Mouse (Mus musculus): Measurements from ENCODE around the gene Lamb3.
A peak's percentile ranks its signal among the peaks of the same experiment; 100 is the strongest.
"Not testable (repeated sequence)": the region's sequence is repeated elsewhere in the genome, so short reads cannot be mapped to it uniquely, and the experiment has no call there.

Lamb3 gene

DNA sequence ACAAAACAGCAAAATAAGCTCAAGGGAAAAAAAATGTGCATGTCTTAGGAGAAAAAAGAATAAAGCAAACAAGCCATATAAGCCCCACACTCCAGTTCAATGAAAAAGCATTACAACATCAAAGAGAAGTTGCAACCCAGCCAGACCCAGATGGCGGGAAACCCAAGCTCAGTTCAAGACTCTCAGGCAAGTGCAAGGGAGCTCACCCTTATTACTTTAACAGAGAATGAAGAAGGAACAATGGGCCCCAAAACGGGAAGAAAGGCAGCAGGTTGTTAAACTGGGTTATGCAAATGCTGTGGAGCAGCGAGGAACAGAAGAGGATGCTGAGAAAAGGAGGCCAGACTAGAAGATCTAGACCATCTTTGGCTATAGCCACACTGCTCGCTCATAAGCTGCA is 35.4 kb downstream of the Lamb3 start:
- DNase-seq (ENCODE audit: low read depth, low spot score): no peak

DNA sequence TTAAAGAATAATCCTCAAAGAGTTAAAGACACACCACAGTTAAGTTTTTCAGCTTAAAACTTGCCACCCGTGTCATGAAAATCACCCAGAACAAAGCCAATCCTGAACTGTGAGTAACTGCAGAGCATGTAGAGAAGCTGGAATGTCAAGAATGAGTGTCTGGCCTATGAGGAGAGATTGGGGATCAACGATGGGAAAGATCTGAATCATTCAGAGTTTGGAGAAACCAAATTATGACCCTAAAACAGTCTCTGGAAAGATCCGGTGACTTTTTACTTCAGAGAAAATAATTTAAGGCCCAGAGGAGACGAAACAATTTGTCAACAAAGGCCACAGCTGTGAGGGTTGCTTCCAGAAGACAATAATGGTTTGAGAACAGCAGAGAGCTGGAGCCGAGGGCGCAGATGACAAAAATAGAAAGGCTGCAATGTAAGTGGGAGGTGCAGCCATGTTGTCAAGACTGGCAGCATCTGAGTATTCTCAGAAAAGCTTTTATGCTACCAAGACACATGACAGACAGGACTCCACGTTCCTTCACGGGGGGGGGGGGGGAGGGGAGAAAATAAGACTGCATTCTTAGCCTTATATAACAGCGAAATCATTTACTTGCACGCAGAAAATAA is 36.2 kb downstream of the Lamb3 start:
- DNase-seq (ENCODE audit: low read depth, low spot score): no peak

DNA sequence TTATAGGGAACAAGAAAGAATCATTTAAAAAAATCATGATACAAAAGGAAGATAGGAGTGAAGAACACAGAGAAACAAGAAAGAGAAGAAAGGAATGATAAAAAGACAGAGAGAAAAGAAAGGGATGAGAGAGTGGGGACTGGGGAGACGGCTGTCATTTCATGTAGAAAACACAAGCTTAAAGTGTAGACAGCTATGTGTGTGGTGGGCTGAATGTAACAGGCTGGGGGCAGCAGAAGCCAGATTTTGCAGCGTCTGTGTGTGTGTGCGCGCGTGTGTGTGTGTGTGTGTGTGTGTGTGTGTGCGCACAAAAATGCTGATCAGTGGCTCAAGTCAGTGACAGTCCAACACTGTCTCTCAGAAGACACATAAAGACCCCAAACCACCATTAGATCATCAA is 36.7 kb downstream of the Lamb3 start:
- no peak for DNase-seq (ENCODE audit: low read depth, low spot score)

DNA sequence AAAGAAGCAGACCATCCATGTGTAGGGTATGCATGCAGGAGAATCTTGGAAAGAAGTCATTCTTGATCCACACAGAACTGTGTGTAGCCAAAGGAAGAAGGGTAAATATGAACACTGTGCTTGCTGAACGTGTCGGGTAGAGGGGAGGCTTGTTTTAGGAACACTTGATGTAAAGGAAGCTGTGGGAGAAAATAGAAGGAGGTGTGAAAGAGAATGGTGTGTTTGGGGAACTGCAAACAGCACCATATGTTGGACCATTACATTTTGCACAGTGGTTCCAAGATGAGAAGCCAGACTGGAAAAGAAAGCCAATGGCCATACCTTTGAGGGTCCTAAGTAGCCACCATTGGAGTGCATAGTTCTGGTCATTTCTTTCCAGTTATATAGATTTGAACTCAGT is 42.5 kb downstream of the Lamb3 start:
- DNase-seq (ENCODE audit: low read depth, low spot score): no peak

DNA sequence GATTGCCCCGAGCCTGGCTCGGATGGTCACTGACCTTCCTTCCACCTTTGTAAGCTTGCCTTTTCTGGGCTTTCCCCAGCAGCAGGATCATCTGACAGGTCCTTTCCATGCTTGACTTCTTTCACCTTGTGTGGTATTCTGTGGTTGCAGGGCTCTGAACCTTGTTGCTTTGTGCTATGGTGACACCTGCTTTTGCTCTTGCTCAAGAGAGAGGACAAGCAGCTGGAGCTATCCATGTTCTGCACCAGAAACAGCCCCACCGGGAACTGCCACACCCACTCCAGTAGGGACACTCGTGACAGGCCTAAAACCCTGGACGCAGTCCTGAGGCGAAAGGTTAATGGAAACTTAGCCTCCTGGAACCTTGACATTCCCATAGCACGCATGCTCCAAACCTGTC is 43.9 kb downstream of the Lamb3 start:
- DNase-seq (ENCODE audit: low read depth, low spot score): no peak

DNA sequence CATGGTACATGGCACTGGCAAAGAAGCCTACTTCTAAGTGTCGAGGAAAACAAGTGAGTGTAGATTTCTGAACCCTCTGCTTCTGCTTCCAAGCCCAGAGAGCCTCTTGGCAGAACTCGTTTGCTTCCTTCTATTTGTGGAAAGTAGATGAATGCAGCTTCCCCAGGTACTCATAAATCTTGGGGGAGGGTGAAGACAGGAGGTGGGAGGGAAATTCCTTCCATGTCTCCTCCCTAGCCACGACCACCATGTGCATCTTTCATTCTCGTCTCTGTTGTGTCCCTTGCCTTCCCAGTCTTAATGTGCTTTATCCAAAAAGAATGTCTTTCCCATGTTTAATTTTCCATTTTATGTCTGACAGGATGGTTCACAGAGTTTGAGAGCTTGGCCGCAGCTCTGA is 45.1 kb downstream of the Lamb3 start:
- no peak for DNase-seq (ENCODE audit: low read depth, low spot score)

DNA sequence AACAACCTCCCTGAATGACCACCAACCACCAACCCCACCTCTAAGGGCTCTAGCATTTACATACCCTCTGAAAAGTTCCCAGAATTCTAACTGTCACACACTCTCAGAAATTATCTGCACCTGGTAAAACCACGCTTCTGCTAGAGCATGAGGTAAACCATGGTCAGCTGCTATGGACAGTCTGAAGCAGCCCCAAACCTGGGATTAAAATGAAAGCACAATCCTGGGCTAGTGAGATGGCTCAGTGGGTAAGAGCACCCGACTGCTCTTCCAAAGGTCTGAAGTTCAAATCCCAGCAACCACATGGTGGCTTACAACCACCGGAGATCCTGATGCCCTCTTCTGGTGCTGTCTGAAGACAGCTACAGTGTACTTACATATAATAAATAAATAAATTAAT is 46.4 kb downstream of the Lamb3 start:
- DNase-seq (ENCODE audit: low read depth, low spot score): not testable (repeated sequence)

DNA sequence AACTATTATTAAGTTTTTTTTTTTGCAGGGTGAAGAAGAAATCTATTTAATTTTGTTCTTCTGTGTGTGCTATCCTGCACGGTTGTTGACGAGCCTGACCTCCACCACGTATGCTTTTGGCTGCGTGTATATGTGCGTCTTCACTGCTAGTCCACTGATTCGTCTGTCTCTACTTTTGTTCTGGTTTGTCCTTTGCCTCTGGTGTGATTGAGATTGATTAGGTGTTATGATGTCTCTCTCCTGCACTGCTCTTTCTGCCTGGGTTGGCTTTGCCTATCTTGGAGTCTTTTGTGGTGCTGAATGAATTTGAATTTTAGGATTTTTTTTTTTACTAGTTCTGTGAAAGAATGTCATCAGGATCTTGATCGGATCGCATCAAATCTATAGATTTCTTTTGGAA is 47.5 kb downstream of the Lamb3 start:
- no peak for DNase-seq (ENCODE audit: low read depth, low spot score)

DNA sequence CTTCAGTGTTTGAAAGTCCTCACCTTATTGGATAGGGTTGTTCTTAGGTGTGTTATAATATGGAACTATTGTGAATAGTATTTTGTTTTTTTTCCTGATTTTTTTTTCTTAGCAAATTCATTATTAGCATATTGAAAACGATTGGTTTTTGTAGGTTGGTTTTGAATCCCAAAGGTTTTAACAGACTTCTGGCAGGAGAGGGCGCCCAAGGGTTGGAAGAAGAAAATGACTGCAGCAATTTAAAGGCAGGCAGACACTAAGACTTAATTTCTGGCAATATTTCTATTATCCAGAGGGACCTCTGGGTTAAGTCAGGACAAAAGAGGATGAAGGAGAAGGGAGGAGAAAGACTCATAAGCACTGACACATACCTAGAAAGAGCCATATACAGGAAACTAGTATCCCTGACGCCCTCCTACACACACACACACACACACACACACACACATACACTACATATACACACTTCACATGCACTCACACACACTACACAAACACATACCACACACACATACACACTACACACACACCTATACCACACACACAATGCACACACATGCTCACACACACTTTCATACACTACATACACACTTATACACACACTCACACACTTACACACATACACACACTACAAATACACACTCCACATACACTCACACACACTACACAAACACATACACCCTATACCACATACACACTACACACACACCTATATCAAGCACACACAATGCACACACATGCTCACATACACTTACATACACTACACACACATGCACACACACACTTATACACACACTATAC is 48.2 kb downstream of the Lamb3 start:
- peak; percentile 78 for DNase-seq (ENCODE audit: low read depth, low spot score)

DNA sequence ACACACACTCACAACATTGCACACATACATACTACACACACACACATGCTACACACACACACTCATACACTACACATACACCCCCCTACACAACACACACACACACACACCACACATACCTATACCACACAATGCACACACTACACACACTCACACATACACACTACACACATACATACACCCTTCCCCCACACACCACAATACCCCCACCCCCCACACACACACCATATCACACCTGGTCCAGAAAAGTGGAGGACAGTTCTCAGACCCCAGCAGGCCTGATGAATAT is 48.7 kb downstream of the Lamb3 start:
- DNase-seq (ENCODE audit: low read depth, low spot score): no peak

DNA sequence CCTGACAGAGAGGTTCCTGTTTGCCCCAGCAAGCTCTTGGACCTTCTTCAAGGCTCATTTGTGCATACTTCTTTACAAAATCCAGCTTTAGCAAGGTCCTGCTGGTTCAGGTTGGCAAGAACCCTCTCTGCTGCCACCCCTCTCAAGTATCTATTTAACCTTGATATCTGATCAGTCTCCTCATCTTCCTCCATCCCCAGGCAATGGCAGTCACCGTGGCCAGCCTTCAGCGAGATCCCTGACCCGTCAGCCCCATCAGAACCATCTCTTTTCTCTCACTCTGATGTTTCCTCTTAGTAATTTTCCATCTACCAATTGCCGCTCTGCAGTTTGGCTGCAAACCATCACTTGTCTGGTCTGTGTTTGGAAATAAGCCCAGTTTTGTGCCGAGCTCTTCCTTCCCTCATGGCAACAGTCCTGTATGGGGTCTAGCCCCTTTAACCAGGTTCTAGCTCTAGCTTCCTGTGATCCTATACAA is 49.2 kb downstream of the Lamb3 start:
- DNase-seq (ENCODE audit: low read depth, low spot score): no peak

DNA sequence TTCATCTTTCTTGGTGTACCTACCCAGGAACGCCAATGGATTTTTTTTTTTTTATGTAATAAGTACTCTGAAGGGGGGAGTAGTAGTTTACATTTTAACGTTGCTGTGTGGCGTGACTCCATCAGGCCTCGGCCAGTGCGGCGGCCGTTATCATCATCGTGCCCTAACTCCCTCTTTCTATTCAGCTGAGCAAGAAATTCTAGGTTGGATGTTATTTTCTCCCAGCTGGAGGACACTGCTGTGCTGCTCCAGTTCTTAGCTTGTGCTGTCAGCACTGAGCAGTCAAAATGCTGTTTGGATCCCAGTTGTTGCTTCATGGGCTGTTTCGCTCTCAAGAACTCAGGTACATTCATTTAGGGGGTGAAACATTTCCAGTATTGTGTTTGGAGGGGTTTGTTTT is 52.1 kb downstream of the Lamb3 start:
- DNase-seq (ENCODE audit: low read depth, low spot score): no peak

DNA sequence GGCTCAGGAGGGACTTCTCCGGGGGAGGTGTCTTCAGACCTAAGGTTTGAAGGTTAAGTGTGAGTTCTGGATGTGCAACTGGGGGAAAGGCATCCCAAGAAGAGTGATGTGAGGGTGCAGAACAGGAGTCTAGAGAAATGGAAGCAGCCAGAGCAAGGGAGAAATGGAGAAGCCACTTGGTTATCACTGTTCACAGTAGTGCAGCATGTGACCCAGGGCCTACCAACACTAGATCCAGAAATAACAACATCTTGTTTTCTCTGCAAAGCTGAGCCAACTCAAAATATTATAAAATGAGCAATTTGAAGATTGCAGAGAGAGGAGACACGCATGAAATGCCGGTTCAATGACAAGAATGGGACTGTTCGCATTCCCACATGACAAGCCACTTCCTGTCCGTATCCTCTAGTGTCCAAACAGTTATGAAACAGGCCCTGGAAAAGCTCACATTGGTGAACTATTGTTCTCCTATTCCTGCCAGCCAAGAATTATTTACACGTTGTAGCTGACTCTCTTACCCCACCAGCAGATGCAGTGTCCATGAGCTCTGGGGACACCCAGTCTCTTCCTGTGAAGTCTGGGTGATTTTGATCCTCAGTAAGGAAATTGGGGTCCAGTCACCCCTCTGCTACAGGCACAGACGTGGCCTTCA is 54.5 kb downstream of the Lamb3 start:
- no peak for DNase-seq (ENCODE audit: low read depth, low spot score)

DNA sequence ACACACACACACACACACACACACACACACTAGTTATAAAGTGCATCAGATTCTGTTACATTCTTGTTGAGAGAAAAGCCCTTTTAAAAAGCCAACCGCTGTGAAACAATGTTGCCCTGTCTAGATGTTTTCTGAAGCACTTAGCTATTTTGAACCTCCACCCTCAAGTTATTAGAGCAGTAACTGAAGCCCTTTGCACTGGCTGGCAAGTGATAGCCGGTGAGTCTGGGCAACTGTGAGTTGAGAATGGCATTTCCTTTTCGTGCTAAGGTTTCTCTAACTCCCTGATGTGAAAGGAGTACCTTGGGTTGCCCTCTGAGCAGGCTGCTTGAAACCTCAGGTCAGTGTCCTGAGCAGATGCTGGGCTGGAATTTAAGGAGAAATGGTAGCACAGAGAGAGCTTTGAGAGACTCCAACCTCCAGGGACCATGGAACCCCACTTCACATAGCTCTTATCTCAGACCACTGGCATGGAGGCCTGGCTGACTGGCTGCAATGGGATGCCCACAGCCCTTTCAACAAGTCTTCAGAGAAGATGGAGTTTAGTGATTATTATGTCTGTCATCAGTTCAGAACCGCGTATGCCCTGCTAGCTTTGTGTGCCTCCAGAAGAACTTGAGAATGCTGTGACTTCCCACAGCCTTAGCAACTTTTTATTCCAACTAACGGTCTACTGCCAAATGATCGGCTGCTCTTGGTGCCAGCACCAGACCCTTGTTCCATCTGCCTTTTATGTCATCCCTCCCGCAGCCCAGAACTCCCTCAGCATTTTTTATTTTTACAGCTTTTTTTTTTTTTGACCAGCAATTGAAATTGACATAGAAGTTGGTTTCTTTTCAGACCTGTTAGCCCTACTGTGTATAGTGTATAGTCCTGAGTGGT is 55.8 kb downstream of the Lamb3 start:
- peak; percentile 30 for DNase-seq (ENCODE audit: low read depth, low spot score)

DNA sequence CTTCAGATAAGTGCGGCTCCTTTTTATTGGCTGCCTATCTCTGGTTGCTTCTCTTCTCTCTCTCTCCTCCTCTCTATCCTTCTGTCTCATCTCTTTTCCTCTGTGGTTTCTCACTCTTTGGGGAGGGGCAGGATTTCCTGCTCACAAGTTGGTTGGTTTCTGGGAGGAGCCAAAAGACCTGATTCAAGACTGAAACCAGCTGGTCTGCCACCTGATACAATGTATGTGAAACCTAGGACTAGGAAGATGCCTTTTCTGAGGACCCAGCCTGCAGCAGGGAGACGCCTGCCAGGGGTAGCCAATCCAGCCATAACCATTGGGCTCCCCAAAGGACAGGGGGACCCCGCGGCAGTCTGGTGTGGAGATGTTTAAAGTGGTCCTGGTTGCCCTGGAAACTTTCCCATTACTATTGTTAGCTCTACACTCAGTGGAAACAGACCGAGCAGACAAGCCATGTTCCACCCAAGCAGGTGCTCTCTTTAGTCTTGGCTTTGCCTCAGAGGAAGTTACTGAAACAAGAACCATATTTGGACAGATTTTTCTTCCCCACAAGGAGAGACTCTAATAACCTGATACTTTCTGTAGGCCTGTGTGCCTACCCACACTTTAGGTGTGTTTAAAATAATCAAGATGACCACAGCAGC is 56.6 kb downstream of the Lamb3 start, which contains the start of gene Hsd11b1:
Hsd11b1 (minus strand) TSS at position 121 of the 644 bp plus-strand sequence.
- peak; percentile 88 for DNase-seq (ENCODE audit: low read depth, low spot score)

DNA sequence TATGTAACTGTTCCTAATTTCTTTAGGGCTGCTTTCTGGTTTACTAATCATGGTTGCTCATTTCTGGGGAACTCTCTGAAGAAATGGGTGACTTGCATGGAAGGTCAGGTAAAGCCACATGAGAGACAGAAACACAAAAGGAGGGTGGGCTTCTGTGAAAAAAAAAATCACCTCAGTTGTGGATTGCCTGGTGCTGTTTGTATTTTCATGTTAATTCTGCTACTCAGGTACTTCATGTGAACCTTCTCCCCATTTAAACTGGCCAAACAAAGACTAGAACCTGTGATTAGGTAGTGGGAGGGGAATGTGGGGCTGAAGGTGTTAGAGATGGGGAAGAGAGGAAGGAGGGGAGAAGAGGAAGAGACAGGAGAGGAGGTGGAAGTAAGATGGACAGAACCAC is 58.2 kb downstream of the Lamb3 start:
- no peak for DNase-seq (ENCODE audit: low read depth, low spot score)

DNA sequence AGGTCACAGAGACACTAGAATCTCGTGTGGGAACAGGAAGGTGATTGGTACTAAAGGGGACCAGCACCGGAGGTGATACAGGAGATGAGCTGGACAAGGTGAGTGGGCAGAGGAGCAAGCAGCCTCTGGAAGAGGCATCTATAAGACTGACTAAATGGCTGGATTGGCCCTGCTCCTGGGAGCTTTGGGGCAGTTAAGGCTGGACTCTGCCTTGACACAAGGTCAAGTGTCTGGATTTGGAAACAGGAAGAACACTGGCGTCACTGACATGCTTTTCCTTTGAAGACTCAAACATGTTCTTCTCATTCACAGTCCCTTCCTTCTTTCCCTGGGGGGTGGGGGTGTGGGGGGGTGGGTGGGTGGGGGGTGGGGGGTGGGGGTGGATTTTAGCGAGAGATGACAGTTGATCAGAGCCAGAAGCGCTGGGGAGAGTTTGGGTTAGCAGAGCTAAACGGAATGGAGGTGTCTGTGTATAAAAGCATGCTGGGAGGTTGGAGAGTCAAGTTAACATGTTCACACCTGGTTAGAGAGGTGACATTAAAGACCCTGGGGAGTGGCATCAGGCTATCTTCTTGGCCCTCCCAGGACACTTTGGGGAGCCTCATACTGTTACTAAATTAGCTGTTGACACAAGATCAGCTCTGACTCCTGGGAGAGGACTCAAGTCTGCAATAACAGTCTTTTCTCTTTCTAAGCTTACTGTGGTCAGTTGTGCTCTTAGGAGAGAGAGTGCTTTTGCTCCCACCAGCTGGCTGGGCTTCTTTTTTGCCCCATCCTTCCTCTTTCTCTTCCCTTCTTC is 63.7 kb downstream of the Lamb3 start:
- no peak for DNase-seq (ENCODE audit: low read depth, low spot score)

DNA sequence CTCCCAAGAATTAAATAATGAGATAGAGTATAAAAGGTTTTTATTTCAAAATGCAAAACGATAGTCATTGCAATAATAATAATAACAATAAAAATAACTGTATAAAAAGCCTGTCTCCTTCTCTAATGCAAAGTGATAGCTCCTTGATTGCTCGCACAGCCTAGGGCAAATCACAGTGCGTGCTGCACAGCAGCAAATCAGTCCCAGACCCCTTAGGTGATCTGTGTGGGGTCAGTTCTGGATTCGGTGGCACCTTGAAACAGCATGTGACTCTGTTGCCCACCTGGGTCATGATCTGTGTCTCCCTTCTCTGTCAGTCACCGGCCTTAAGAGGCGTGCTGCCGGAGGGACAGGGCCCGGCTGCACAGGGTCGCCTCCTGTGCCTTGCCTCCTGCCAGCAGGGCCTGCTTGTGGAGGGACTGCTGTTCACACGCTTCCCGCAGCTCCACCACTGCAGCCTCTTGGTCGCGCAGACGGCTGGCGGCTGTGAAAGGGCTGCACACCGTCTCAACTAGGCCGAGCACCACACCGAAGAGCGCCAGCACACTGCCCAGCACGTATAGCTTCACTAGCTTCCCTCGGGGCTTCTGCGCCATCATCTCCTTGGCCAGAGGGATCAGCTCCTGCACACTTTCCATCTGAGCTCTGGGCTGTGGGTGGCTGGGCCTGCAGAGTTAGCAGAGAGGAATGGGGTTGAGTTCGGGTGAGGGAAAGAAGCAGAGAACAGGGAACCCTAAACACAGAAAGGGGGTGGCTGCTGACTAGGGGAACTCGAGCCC is 64.8 kb downstream of the Lamb3 start:
- DNase-seq (ENCODE audit: low read depth, low spot score): no peak

DNA sequence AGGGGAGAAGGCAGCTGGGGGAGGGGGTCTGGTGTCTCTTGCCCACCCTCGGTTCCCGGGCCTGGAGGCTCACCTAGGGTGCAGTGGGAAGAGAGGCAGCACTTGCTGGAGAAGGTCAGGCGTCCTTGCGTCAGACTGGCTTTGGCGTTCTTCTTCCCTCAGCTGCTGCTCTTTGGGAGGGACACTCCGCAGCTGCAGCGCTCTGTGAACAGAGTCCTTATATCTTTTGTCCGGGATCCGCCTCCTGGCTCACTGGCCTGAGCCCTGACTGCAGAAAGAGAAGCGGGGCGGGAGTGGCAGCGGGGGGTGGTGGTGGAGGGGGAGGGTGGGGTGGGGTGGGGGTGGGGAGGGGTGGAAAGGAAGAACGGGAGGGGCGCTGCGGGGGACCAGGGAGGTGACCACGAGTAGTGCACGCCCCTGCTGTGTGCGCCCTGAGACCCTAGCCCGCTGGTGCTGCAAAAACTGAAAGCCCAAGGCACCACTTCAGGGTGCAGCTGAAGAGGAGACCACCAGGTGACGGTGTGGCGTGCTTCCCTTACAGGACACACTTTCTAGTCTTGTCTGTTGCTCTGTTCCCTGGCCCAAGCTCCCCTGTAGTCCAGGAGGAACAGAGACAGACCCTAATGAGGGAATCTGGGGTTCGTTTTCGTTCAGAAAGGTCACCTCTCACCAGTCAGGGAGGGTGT is 65.6 kb downstream of the Lamb3 start, which contains the start of gene G0s2:
G0s2 (minus strand) TSS at position 302 of the 686 bp plus-strand sequence.
- DNase-seq (ENCODE audit: low read depth, low spot score): peak; percentile 68
